Mouse (Mus musculus) cerebellum, adult 2 months (tissue): ENCODE measurements at regions not wholly inside any gene's neighbourhood (a gene's known extent, or its start where the extent isn't known, plus 50 kb on each side); places are given as distances from the start of the nearest gene placed in this dataset.

Source experiments
- CTCF ChIP-seq: fragments of 200-500 bp; IDR thresholded peaks from 2 replicates; pipeline ENCODE4 v1.5.1; 2011; ENCODE audit warnings: low read depth, mild to moderate bottlenecking, control low read depth, low read length, moderate library complexity, borderline replicate concordance; ENCODE audit not compliant: insufficient read depth
- POLR2A ChIP-seq: fragments of 200-500 bp; IDR thresholded peaks from 2 replicates; pipeline ENCODE4 v1.6.1; 2011; ENCODE audit warnings: low read length, control low read depth, borderline replicate concordance; ENCODE audit not compliant: insufficient read depth

DNA sequence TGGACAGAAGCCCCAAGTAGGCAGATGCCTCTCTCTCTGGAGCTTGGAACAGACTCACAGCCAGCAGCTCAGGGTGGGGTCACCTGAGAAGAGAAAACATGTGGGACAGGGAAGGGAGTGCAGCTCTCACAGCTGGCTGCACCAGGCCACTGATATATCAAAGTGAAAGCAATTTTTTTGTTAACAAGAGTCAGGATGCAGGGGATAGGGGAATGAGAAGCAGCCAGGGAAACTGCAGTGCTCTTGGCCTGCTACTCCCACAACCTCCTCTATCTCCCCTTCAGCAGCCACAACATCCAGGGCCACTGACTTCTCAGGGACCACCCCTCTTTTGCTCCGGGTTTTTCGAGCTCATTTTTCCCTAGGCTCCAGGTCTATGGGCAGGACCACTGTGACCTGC, 117.5 kb upstream of the Gm11146 start:
- TF ChIP-seq POLR2A = no peak
- no peak for TF ChIP-seq CTCF
